Mouse (Mus musculus): ENCODE results near the gene Chchd6.

Gene Chchd6

DNA sequence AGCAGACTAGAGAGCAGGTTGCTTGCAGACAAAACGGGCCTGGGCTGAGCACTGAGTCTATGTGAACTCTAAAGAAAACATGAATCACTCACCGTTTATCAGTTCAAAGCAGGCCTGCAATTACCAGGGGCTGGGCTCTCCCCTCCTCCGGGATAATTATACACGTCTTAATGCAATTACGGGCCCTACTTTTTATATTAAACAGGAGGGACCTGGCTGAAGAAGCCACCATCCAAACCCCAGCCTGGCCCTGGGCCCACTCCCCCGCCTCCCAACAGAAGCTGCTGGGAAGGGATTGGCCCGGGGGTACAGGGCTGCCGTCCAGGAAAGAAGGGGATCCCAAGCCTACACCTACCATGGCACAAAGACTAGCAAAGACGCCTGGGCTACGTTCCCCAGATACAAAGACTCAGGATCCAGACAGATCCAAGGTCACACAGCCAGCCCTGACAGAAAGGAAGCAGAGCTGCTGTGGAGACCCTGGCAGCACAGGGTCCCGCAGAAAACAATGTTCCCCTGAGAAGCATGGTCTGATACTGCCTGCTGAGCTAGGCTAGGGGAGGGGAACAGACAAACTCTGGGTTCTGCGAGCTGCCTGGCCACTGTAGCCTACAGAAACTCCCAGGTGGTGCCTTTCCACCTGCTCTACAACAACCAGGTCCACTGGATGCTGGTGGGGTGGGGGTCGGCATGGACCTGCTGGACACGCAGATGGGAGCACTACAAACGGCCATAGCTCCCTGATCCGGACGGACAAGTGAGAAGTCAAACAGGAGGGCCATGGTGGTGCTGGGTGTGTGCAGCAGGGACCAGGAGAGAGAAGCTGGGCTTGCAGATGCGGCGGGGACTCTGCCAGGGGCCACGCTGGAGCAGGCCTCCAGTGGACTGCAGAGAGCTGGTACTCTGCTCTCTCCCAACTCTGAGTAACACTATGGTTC lies 235.4 kb downstream of the Chchd6 start:
- DNase-seq (ENCODE audit: low spot score), result no peak

DNA sequence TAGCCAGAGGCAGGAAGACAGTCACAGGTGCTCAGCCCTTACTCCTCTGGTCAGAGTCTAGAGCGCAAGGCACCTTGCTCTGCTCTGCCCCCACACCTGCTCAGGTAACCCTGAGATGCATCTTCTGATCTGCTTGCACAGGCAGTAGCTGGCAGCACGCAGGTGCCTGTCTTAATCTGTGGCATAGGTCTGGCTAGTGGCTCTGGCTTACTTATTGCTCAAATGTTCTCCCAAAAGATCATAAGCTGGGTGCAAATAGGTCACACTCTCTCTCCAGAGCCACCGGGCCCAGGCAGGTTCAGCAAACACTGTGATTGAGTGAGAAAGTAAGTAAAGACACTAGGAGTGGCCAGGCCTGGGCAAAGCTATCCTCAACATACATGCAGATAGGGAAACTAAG lies 236.3 kb downstream of the Chchd6 start:
- no peak for DNase-seq (ENCODE audit: low spot score)

DNA sequence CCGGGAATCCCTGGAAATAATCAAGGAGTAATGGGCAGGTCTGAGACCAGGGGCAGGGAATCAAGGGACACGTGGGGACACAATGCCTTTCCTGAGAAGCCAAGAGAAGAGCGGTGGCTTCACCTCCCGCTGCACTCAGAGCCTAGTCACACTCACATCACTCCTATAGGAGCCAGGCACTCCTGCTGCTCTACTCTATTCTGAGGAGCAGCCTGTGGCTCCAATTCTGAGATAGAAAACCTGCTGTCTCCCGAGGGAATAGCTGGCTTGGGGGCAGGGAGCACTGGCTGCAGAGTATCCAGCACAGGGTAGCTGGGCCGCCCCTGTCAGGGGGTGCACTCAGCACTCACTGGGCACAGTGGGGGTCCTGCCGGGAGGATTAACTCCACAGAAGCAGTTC lies 239.8 kb downstream of the Chchd6 start:
- no peak for DNase-seq (ENCODE audit: low spot score)

DNA sequence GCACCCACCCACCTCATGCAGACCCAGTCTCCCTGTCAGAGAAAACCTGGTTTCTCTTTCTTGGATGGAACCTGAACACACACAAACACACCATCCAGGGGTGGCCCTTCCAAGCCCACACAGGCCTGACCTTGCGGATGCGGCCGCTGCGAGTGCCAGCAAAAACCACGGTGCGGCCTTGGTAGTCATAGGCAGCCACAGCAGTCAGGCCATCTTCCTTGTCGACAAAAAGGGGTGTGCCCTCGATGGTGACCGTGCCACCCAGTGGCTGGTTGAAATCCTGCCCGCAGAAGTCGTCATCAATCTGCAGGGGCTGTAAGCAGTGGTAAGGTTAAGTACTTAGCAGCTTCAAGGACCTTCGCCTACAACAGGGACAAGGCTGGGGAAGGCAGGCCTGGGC lies 240.7 kb downstream of the Chchd6 start:
- no peak for DNase-seq (ENCODE audit: low spot score)

DNA sequence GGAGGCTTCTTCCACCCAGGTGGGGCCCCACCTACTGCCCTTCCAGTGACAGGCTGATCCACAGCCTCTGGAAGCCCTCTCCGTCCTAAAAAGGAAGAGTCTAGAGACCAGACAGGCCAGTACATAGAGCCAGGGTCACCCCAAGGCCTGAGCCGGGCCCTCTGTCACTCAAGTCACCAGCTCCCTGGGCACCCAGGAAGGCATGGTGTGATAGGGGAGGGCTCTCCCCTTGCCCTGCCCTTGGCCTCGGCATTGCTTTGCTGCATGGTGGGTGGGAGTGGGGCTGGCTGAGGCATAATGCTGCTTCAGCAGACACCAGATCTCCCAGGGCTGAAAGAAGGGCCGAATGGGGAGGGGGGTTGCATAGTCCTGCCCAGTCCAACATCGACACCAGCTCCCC lies 241.4 kb downstream of the Chchd6 start:
- no peak for DNase-seq (ENCODE audit: low spot score)

DNA sequence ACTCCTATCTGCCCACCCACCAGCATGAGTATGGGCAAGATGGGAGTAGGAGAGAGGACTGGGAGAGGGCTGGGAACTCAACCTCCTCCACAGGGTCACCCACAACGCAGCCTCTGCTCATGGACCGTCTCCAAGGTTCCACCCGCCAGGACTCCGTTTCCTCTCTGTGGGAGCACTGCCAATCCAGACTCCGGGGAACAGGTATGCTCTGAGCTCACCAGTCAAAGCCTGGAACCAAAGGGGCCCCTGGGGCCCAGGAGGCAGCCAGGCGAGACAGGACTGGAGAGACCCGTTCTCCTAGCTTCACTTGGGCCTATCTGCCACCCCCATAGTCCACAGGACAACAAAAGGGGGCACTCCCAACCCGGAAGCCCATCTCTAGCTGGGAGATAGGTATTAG lies 242.4 kb downstream of the Chchd6 start:
- no peak for DNase-seq (ENCODE audit: low spot score)

DNA sequence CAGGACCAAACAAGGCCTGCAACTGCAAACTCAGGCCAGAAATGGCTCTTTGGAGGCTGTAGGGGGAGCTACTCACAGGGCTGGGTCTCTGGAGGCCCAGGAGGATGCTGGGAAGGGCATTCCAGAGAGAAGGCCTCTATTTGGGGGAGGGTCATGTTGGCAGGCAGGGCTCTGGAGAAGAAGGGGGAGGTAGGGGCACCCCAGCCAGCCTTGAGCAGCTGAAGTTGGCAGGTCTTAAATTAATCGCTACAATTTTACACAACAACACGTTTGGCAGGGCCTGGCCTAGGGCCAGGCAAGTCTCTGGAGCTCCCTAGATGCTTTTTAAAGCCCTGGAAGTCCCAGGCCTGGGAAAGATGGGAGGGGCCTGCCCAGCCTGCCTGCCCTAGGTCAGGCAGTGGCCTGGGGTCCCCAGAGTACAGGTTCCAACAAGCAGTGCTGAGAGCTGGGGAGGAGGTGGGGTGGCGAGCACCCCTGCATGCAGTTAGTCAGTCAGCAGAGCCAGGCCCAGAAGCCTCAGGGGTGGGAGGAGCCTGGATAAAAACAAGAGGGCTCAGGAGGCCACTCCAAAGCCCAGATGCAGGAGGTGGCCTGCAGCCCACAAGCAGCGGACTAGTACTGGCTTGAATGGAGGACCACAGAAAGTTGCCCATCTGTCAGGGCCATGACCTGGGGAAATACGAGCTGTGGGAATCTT lies 243.9 kb downstream of the Chchd6 start:
- no peak for DNase-seq (ENCODE audit: low spot score)

DNA sequence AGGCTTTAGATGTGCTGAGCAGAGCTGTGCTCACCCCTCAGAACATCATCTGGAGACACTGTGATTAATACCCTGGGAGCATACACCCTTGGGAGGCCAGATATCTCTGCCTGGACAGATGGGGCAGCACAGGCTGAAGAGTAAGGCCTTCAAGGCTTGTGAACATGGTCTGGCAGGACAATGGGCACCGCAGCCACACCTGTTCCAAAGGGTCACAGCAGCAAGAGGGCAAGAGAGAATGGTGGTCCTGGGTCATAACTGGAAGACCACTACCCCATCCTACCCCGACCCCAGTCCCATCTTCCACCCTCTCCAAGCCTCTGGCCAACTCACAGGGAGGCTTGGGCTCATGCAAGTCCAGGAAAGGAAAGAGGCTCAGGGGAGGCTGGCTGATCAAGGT lies 244.9 kb downstream of the Chchd6 start:
- no peak for DNase-seq (ENCODE audit: low spot score)

DNA sequence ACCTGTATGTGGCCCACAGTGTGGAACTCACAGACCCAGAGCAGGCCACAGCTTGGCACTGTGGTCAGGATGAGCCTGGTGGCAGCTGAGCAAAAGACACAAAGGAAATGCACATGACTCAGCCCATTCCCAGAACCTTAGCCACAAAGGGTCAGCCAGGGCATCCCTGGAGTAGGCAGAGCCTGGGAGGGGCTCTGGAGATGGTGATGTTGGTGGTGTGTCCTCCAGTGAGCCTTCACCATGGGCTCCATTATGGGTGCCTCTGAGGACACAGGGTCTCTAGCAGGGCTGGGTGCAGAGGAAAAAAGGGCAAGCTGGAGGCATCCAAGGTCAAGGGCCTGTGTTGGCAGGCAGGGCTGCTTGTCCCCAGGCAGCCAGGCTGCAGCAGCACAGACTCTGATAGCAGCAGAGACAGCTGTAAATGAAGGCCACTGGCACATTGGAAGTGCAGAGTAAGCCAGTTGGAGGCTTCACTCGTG lies 245.4 kb downstream of the Chchd6 start:
- no peak for DNase-seq (ENCODE audit: low spot score)

DNA sequence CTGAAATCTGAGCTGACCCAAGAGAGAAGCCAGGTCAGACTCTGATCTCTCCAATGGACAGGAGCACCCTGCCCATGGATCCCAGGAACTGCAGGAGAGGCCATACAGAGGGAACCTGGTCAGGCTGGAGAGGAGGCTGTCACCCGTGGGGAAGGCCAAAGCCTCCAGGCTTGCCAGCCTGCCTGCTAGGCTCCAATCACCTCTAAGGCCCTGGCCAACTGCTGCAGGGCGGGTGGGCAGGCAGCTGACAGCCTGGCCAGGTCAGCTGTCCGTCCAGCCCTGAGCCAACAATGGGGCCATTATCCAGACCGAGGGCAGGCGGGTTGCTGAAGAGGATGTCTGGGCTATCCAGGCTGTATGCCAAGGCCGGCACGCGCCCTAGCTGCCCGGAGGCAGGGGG lies 247.1 kb downstream of the Chchd6 start:
- DNase-seq (ENCODE audit: low spot score), result no peak

DNA sequence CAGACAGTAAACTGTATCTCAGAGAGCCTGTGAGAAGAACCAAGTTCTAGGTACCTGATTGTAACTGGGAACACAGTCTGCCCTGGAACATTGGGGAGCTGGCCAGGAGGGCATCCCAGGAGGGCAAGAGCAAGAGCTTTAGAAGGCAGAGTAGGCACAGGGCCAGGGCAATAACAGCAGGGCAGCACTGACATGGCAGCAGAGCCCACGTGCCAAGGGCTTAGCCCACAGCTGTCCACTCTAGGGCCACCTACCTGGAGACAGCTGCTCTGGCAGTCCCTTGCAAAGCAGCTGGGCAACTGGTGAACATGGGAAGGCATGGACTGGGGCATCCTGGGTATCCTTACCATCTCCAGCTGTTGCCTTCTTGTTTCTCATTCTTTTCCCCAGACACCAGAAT lies 247.7 kb downstream of the Chchd6 start:
- no peak for DNase-seq (ENCODE audit: low spot score)

DNA sequence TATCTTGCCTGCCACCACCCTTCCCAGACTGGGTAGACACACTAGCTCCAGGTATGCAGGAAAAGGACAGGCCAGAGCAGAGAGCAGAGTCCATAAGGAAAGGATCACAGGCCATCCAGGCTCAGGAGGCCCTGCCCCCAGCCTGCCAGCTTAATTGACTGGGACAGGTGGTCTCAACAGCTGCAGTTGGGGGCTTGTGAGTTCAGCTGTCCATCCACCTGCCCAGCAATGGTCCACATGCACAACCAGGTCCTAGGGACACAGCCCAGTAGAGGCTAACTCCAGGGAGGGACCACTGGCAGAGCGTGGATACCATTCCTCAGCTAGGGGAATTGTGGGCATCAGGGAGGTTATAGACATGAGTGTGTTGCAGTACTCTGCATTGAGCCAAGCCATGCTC lies 249.6 kb downstream of the Chchd6 start:
- no peak for DNase-seq (ENCODE audit: low spot score)

DNA sequence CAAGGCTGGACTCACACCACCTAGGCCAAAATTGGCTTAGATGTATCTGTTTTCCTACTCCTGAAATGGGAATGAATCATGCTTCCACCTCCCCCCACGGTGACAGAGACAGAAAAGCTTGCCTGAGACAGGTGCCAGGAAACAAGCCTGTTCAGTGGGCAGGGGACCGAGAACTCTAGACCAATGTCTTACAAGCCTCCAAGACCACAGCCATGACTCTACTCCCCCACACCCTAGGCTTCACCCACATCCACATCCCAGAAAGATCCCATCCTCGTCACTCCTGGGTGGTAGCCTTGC lies 250.0 kb downstream of the Chchd6 start:
- no peak for DNase-seq (ENCODE audit: low spot score)

DNA sequence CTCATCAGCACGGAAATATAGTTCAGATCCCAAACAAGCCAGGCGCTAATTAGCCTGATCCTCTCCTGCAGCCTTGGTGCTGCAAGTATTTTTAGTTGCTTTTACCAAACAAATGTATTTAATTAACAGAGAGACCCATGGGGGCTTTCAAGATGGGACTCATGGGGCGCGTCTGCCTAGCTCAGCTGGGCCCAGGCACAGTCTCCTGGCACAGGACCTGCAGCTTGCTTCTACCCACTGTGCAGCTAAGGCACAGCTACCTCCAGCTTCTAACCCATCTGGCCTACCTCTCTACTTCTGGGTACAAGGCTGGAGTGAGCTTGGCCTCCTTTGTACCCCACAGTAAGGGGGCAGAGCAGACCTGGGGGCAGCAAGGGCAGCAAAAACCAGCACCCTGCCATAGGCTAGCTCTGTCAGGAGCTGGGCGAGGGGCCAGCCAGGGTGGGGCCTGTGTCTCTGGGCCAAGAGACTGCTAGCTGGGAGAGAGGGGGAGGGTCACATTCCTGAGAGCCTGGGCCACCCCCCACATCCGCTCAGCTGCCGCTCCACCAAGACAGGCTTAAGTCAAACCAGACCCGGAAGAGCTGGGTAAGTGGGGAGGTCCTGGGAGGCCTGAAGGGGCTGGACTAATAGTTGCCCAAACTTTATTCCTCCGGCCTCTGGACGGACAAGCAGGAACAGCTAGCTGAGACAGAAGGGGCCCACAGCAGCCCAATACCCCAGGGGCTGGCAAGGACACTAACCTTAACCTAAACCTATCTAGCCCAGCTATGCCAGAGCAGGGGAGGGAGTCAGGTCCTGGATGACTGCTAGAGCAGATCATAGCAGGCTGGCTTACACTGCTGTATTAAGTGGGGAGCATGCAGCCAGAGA lies 250.6 kb downstream of the Chchd6 start:
- DNase-seq (ENCODE audit: low spot score), result no peak

DNA sequence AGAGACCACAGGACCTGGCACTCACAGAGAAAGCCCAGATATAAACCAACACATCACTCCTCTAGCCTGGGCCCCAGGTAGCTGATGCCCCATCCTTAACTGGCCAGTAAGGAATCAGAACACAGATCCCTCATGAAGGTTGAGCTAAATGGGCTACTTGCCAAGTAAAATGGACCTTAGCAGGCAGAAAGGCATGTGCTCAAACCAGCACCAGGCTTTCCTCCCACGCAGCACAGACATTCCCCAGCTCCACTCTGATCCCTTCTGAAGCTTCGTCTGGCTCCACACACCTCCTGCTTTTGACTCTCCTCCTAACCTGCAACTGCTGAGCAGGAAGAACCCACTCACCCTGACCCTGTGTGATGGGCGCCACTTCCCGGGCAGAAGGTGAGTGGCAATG lies 253.5 kb downstream of the Chchd6 start:
- DNase-seq (ENCODE audit: low spot score), result no peak

DNA sequence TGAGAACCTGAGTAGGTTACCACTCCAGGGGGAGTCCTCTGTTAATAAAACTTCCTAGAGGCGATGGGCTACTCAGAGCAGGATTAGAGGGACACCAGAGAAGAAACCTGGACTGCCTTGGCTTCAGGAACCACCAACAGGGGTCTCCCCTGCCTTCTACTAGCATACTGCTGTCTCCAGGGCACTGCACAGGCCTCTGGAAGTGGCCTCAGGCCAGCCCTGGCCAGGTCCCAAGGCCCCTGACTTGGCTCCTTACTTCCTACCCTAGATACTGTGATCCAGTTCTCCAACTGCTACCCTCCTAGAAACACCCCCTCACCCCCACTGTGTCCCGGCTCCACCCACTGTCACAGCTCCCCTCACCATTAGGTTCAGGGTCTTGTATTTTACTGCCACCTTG lies 256.0 kb downstream of the Chchd6 start:
- DNase-seq (ENCODE audit: low spot score), result no peak

DNA sequence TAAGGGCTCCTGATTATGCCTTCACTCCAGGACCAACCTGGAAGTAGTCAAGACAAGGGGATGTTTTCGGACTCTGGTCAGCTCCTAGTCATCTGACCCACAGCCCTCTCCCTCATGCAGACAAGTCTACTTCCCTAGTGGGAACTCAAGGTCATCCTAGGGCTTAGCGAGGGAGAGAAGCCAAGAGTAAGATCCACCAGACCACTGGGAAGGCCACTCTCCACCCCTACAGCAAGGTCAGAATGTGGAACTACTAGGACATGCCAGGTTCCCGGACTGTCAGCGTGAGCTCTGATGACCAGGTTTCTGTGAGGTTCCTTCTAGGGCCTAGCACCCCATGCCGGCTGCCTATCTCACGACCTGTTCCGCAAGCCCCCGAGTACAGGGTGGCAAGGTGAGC lies 256.7 kb downstream of the Chchd6 start:
- no peak for DNase-seq (ENCODE audit: low spot score)

DNA sequence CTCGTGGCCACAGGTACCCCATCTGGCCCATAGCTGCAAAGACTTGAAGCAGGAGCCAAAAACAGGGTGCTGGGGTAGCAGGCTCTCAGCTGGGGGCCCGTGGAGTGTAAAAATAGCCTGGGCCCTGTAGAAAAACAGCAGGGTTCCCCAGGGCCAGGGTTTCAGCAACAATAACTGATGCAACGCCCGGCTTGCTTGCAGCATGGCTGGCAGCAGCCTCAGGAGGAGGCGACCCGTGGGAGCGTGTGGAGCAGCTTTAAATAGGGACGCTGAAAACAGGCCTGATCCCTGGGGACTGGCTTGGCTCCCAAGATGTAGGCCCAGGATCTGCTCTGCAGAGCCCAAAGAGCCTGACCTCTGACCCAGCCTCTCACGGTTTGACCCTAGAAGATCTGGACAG lies 257.9 kb downstream of the Chchd6 start:
- no peak for DNase-seq (ENCODE audit: low spot score)

DNA sequence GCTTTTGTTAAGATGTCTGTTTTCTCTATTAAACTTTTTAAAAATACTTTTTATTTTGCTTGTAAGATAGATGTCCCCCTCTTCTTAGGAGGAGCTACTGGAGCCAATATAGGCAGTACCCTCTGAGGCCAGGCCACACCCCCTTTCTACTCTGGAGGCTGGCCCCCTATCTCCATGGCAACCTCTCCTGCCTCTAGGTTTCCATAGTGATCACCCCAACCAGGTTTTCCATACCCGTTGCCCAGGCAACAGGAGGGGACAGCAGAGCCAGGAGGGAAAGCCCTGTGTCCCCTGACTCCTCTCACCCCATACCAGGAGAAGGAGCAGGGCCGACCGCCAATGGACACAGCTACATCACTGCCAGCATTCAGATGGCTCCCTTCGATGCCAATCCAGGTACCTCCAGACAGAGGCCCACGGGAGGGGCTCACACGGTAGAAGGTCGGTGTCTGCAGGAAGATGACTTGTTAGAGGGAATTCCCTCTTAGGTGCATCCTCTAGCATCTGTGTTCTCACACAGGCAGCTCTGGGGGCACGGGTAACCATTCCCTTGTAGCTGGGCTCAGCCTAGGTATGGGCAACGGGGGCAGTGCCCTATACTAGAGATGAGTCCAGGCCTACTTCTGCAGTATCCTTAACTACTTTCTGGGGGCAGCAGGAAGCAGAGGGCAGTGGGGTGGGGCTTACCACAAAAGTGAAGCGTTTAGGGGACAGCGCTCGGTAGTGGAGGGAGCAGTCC lies 261.3 kb downstream of the Chchd6 start:
- no peak for DNase-seq (ENCODE audit: low spot score)

Measured in spleen, adult 12 weeks (tissue).